Mouse (Mus musculus): ENCODE data around the gene Arhgef7.

The Arhgef7 gene

DNA sequence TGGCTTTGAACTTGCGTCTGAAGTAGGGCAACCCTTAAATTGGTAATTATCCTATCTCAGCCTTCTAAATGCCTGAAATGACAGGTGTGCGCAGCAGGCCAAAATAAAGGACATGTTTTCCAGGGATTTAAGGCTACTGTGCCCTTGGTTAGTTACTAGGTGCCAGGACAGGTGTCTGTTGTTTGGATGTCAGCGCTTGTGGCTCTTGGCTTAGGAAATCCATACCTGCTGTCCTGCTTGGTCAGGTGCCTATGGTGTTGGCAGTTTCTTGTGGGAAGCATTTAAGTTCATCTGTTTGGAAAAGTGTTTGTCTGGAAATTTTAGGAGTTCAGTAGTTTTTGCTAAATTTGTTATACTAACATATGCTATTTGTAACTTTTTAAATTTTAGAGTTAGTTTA is 71.6 kb downstream of the Arhgef7 start:
- no peak for DNase-seq

DNA sequence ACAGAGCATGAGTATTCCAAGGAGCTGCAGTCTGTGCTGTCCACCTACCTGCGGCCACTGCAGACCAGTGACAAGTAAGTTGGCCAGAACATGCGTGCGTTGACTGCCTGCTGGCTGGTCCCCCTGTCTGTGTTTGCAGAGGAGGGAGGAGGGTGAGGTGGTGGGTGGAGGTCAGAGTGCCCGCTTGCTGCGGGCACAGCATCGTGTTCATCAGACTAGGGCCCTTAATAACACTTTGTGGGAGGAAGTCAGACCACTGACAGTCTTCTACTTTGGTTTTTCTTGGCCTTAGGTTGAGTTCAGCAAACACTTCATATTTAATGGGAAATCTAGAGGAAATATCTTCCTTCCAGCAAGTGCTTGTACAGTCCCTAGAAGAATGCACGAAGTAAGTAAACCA is 73.0 kb downstream of the Arhgef7 start:
- peak; percentile 81 for DNase-seq

DNA sequence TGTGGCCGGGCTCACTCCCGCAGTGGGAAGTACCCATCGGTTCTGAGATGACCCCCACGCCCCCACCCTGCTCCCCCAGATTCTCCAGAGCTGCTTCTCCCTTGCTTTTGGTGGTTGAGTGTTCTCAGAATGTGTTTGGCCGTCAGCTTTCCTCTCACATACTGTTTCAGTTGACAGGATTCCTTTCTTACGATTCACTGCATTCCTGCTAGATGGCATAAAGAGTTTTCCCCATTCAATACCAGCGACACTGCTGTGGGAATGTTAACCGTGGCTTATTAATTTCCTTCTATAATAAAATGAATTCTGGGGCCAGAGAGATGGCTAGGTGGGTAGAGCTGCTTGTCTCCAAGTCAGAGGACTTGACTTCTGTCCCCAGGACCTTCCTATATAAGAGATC is 74.0 kb downstream of the Arhgef7 start:
- no peak for DNase-seq

DNA sequence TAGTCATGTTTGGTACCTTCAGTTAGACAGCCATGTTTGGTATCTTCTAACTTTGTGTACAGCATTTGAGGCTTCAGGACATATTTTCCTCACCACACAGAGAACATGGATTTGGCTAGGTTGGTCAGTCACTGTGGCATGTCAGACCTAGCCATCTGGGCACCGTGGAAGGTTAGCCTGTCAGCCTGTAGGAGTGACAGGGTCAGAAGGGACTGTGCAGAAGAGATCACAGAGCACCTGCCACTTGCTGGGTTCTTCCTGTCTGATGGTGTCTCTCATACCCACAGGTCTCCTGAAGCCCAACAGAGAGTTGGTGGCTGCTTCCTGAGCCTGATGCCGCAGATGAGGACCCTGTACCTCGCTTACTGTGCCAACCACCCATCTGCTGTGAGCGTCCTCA is 77.4 kb downstream of the Arhgef7 start:
- DNase-seq = no peak

DNA sequence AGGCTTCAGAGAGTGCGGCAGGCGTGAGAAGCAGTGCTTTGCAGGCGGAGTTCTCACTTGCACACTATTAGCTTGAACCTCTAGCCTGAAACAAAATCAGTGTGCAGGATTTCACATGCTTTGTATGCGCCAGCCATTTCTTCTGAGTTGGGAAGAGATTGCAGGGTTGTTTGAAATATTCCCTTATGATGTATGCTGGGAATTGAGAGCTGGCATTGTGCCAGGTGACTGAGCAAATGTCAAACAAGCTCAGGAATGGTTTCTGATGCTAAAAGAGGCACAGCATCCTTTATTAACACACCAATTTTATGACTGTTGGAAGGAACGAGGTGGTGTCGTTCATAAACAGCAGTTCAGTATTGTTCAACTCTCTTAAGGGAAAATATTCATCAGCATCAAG is 78.7 kb downstream of the Arhgef7 start:
- no peak for DNase-seq

DNA sequence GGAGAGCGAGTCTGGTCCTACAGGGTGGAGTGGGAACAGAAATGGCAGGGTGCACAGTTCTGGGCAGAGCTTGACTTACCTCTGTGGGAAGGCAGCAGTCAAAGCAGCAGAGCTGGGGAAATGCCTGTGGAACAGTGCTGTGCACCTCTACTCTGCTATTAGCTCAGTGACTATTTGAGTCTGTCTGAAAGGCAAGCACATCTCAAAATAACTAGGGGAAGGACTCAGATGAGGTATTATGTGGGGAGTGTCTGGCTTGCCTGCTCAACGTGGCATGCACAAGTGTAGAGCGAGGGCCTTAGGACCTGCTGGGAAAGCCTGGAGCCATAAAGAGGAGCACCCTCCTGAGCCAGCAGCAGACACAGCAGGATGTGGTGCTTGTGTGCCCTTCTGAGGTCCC is 79.8 kb downstream of the Arhgef7 start:
- DNase-seq = no peak

DNA sequence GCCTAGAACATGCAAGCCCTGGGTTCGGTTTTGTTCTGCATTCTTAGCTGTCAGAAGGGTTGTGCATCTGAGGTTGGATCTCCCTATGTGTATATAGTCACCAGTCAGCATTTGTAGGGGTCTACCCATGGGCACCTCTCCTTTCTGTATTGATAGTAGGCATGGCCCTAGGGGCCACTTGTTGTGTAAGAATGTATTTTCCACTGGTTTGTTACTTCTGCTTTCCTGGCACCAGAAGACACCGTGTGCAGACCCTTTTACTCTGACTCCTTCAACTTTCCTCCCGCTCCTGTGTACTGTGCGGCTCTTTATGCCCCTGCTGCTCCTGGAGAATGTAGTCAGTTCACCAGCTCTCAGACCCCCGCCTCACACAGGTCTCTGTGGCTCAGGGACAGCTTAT is 80.5 kb downstream of the Arhgef7 start:
- DNase-seq = no peak

DNA sequence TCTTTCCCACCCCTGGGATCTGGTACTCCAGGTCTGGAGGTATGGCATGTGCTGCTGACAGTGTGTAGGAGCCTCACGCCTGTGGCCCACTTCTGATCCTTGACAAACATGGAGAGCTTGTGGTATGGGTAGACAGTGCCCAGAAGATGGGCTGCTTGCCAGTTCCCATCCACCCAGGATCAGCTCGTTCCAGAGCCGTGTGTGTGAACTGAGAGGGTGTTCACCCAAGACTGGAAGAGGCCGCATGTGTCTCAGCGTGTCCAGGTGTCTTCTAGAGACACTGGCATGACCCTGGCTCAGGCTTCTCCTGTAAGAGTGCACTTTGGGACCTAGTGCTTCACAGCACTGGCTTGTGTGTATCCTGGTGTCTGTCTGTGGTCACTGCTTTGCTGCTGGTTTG is 82.9 kb downstream of the Arhgef7 start:
- no peak for DNase-seq

DNA sequence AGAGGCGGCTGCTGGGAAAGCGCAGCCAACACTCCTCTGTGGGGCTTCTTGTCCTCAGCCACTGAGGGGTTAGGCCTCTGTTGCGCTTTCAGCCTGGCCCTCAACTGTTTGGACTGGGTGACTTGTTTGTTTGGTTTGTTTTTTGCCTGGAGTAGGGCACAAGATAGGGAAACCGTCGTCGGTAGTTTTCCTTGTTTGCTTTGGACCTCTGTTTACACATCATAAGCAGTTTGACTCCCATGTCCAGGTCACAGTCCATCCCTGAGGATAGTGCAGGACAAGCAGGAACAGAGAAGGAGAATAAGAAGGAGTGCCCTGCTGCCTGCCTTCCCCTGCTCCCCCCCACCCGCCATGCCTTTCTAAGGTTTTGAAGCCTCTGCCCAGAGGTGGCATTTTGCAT is 86.3 kb downstream of the Arhgef7 start:
- DNase-seq = no peak

DNA sequence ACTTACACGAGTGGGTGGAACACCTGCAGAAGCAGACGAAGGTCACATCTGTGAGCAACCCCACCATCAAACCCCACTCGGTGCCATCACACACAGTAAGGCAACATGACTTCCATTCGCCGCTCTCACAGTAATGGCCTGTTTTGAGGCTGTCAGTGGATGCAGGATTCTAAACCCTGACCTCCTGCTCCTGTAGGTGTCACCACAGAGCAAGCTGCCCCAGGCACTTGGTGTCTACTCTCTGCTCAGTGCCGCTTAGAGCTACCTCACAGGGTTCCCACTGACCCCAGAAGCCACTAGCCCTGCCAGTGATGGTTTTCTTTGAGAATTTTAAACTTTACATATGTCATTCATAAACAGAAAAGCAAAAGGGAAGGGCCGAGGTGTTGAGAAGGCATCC is 87.7 kb downstream of the Arhgef7 start:
- no peak for DNase-seq

DNA sequence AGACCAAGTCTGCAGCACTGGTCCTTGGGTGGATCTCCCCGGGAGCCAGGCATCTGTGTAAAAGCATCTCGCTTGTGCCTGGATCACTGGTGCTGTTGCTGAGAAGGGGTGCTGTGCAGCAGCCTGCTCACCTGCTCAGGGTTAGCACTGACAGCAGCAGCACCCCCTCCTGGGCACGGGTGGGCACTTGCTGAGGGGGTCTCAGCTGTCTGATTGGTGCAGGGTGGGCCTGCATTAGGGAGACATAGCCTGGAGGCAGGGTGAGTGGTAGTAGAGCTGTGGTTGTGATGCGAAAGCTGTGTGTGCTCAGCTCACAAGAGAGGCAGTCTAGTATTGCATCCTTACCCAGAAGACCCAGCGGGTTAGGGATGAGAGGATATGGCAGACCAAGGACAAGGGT is 92.6 kb downstream of the Arhgef7 start:
- no peak for DNase-seq

DNA sequence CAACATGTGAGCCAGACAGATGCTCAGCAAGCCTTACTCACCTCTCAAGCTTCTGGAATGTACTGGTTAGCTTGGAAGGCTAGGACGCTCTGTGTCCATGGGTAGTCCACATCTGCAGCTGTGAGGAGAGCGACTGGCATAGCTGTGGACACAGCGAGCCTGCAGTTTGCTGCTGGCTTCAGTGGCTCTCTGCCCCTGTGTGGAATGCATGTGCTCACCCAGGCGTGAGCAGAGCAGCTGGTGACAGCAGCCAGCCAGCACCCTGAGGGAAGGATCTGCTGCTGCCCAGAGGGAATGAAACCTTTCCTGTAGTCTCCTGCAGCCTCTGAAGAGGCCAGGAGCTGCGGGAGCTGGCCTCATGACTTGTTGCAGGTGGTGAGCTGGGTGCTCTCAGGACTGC is 93.0 kb downstream of the Arhgef7 start:
- DNase-seq = peak; percentile 95

DNA sequence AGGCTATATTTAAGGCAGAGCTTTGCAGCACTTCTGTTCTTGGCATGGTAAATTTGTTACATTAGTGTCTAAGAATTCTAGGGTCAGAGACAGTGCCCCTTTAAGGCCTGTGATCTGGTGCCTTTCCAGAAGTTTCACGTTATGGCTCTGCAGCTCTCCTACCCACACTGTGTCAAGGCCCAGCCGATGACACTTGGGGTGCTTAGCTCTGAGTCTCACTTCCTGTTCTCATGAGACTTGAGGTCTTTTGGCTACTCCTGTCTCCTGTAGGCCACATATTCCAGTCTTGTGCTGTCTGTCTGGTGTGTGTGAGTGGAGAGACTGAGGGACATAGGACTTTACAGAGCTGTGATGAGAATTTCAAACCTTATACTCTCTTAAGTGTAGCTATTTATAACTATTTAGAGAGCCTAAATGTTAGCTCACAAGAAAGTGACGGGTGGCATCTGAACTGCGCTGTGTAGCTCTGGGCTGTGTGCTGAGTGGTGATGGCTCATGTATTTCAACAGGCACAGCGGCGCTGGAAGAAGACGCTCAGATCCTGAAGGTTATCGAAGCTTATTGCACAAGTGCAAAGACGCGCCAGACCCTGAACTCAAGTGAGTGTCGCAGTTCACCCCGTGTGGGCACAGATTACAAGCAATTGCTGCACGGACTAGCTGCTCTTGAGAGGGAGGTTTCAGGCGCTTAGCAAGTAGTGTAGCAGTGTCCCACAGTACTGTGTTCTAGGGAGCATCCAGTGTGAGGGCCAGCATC is 94.1 kb downstream of the Arhgef7 start:
- peak; percentile 93 for DNase-seq

DNA sequence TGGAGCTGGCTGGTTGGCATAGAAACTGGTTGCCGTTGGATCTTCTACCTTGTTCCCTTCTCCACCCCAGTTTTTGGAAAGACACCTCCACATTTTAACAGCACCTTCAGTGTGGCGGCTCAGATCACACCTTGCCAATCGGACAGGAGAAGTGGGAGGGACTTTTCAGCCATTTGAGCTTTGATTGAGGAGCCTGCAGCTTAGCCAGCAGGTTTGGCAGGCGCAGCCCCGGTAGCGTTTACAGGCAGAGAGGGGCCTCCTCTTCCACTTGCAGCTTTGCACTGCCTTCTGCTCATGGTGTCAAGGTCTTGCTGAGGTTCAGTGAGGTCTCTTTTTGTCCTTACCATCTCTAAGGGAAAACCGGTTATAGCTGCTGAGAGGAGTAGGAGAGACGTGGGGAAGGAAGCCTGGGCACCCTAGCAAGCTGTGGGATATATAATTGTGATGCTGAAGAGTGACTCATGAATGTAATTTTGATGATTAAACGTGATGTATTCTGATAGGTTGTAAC is 95.1 kb downstream of the Arhgef7 start:
- DNase-seq = peak; percentile 94

DNA sequence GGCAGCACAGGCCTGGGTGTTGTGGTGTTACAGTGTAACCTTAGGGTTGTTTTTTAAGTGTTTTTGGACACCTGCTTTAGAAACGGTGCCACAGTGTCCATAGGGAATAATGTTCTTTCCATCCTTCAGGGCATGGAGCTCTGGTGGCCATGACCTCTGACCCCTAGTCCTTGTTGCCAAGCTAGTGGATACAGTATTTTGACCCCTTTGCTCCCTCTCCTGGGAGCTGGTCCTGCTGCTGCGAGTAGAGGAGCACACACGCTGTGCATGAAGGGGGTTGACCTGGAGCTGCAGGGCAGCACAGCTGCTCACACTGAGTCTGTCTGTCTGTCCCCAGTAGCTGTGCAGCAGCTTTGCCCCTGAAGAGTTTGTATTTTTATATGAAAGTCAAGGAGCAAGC is 98.2 kb downstream of the Arhgef7 start:
- no peak for DNase-seq

DNA sequence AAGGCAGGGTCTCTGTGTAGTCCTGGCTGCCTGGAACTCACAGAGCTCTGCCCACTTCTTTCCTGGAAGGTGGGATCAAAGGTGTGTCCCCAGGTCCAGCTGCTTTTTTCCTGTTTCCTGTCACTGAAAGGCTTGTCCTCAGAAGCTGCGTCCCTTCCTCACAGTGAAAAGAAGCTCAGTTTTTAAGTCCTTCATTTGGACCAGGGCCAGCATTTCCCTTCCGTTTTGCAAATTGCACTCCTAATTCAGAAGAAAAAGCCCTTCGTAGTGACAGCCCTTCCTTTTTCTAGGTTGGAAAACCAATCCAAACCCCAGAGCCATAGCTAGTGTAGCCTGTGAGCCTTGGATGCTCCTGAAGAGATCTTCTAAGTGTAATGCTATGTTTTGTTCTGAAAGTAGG is 99.8 kb downstream of the Arhgef7 start:
- DNase-seq = no peak

DNA sequence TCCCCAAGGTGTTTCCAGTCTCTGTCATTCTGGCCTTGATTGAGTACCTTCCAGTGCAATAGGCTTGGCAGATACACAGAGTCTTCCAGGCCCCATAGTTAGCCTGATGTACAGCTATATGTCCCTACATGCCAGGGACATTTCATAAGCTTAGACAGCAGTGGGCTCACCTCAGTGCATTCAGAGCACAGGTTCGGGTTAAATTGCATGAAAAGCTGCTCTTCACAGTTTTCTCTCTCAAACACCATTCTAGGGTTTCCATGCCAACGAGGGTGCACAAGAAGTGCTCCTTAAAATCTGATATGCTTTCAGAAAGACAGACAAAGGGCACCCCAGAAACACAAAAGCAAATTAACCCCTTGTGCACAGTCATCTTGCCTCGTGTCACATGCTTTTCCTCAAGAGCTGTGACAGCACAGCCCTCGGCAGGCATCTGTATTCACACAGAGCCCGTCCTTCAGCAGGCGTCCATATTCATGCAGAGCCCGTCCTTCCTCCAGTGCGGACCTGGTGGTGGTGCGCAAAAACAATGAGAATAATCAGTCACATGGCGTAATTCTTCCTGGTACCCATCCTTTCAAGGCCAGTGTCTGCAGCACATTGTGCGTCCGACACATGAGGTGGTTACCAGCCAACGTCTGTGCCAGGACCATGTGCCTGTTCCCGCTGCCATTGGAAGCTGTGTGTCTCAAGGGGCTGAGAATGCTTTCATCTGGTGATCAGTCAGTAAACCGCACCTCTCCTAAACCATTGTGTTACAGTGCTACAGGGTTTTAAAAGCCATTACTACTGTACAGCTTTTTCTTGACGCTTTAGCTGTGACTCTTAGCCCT is 102.9 kb downstream of the Arhgef7 start:
- DNase-seq = no peak

DNA sequence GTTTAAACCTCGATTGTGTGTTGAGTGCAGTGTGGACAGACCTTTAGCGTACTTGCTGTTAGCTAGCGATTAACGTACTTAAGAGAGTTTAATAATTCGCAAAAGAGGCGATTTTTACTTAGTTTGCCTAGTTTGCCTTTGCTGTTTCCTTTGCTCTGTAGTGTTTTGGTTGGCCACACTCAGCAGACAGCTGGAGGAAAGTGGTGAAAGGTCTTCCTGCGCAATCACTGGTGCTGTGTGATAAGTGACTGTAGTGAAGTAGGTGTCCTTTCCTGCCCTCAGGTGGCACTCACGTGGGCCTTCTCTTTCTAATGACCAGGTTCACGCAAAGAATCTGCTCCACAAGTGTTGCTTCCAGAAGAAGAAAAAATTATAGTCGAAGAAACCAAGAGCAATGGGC is 103.7 kb downstream of the Arhgef7 start:
- no peak for DNase-seq

DNA sequence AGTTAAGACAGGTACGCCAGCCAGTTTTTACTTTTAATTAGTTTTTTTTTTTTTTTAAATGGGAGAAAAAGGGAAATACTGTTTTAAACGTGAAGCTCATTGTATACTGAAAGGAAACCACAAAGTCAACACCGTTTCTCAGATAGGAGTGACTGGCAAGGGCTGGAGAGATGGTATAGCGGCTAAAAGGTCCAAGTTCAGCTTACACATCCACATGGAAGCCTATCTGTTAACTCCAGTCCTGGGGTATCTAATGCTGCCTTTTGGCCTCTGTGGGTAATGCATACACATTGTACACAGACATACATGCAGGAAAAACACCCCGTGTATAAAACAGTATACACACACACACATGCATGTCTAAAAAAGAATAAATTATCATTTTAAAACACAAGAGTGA is 104.4 kb downstream of the Arhgef7 start:
- no peak for DNase-seq

DNA sequence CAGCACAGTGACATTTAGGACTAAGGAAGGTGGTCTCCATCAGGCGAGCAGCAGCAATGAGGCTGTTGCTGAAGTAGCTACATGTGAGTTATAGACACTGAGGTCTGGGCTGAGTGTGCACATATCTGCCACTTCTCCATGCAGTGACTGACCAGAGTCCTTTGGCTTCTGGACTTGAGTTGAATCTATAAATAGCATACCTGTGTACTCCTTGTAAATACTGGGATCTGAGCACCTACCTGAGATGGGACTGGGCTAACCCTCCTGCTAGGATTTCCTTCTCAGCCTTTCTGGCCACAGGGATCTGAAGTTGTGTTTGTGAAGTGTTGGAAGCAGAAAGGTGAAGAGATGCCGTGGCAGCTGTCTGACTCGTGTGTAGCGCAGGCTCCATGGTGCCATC is 105.6 kb downstream of the Arhgef7 start:
- DNase-seq = no peak

DNA sequence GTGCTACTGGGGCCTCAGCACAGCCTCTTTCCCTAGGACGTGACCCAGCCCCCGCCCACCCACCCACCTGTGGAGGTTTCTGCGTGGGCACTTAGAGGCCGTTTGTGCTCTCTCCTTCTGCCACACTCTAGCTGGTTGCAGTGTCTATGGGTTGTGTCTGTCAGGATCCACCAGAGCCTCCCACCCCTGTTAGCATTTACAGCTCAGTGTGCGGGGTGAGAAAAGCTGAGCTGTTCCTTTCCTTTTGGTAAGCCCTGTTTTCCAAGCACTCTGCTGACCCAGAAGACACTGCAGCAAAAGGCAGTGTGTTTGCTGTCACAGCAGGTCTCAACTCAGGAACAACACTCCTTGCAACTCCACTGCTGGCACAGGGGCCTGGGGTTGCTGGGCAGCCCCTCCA is 106.7 kb downstream of the Arhgef7 start:
- no peak for DNase-seq

DNA sequence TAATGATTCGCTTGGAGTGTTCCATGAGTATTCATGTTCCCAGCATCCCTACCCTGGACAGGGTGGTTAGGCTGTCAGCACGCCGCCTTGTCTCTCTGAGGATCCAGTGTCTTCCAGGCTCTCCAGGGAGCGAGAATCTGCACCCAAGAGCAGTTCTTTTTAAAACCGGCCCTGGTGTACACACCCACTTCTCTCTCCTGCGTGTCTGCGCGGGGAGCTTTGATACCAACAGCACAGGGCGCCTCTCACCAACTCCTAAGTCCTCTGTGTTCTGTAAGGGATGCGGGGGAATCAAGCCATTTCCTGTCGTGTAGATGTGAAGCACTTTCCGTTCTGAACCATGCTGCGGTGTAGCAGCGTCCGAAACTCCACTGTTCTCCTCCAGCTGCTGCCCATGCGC is 107.2 kb downstream of the Arhgef7 start:
- no peak for DNase-seq

DNA sequence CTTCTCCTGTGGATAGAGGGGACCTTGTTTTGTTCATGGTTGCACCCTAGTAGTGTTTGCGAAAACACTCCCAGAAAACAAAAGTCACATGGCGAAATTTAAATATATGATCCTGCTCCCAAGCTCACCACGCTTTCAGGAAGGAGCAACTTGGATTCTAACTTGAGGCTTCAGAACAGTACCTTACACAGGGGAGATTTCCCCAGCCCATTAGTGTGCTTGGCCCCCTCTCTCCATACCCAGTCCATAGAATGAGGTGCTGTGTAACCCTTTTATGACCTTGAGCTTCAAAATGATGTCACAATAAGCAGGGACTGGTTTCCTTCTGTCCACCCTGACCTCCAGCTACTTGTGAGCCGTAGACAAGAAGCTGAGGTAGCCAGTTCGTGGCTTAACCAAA is 112.7 kb downstream of the Arhgef7 start, which contains the start of gene Tex29:
Tex29 (plus strand) TSS at position 301 of the 400 bp plus-strand sequence.
- no peak for DNase-seq

DNA sequence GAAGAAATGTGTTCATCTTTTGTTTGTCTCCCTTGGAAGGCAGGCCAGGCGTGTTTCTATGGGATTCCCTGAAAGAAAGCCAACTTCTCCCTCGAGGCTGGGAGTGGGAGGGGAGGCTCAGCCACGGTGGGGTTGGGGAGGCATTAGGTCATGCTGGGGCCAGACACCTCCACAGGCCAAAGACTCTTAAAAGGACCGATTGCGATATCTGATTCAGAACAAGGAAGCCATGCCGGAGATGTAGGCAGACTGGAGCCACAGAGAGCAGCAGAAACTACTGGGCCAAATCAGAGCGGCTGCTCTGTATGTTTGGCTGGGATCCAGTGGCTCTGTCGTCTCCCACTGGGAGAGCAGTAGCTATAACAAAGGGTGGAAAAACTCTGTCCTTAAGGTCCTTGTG is 114.0 kb downstream of the Arhgef7 start:
- no peak for DNase-seq
